Mouse (Mus musculus) CH12.LX (cell line): Measurements from ENCODE around the gene Prap1. TPM values are rescaled to one million over a fixed set of nuclear protein-coding genes. Genes with fewer than 3 reads are reported as not detected.
A peak's percentile ranks its signal among the peaks of the same experiment; 100 is the strongest.

Source experiments
- DNase-seq: peaks from one replicate; pipeline ENCODE4 v3.0.0-alpha.2; 2013; ENCODE audit errors: extremely low read depth
- H3K27ac ChIP-seq: 2 replicates; pipeline ENCODE4 v1.5.1; 2012; ENCODE audit warnings: low read depth, mild to moderate bottlenecking, control low read depth, moderate library complexity; ENCODE audit not compliant: insufficient read depth
- H3K27me3 ChIP-seq: replicated peaks from 2 replicates; pipeline ENCODE3; 2012; ENCODE audit warnings: inconsistent platforms
- H3K36me3 ChIP-seq, 2 experiments: replicated peaks in 1 of 2; 2 replicates each; pipeline versions ENCODE3 to v1.6.1; 2012; ENCODE audit warnings: inconsistent platforms in 1 of 2, low read length in 1 of 2, mild to moderate bottlenecking in 1 of 2, mixed read lengths in 1 of 2, moderate library complexity in 1 of 2; ENCODE audit not compliant: control insufficient read depth in 1 of 2, insufficient read depth in 1 of 2
- H3K4me1 ChIP-seq, 2 experiments: 2 replicates each; pipeline ENCODE4 v1.6.1; 2012; ENCODE audit warnings: inconsistent platforms in 1 of 2, moderate library complexity in 1 of 2; ENCODE audit not compliant: insufficient read depth in 2 of 2, control insufficient read depth in 1 of 2
- H3K4me2 ChIP-seq: 2 replicates; pipeline ENCODE4 v1.6.1; 2012; ENCODE audit warnings: low read depth, mild to moderate bottlenecking, control low read depth; ENCODE audit not compliant: poor library complexity, insufficient read depth, severe bottlenecking
- H3K4me3 ChIP-seq, 3 experiments: fragments of 150-350 bp in 1 of 3; sonication (generic) in 1 of 3; replicated peaks in 1 of 3; 2 replicates each; pipeline versions ENCODE3 to v1.5.1; 2011 to 2012; ENCODE audit warnings: low read depth in 2 of 3, low read length in 2 of 3, mild to moderate bottlenecking in 2 of 3, moderate library complexity in 2 of 3, control low read depth in 1 of 3, improper control_type of control experiment in 1 of 3, inconsistent platforms in 1 of 3, mixed read lengths in 1 of 3; ENCODE audit not compliant: poor library complexity in 1 of 3
- H3K79me2 ChIP-seq: replicated peaks from 2 replicates; pipeline ENCODE4 v1.6.1; 2012; ENCODE audit warnings: mild to moderate bottlenecking, moderate library complexity; ENCODE audit not compliant: control insufficient read depth, poor library complexity, insufficient read depth, severe bottlenecking; ENCODE audit errors: extremely low read depth
- H3K9ac ChIP-seq: 2 replicates; pipeline ENCODE4 v1.6.1; 2012; ENCODE audit warnings: low read depth, mild to moderate bottlenecking, control low read depth, moderate library complexity; ENCODE audit not compliant: insufficient read depth
- H3K9me3 ChIP-seq: replicated peaks from 2 replicates; pipeline ENCODE3; 2012; ENCODE audit warnings: low read length, inconsistent platforms, mixed read lengths
- BHLHE40 ChIP-seq: IDR thresholded peaks from 2 replicates; pipeline ENCODE4 v1.6.1; 2011; ENCODE audit warnings: mild to moderate bottlenecking, low read depth, low read length, improper control_type of control experiment
- CHD1 ChIP-seq: IDR thresholded peaks from 2 replicates; pipeline ENCODE4 v1.6.1; 2012; ENCODE audit warnings: low read depth, low read length, improper control_type of control experiment, inconsistent platforms
- CHD2 ChIP-seq: IDR thresholded peaks from 2 replicates; pipeline ENCODE4 v1.6.1; 2011; ENCODE audit warnings: low read length, improper control_type of control experiment
- E2F4 ChIP-seq: IDR thresholded peaks from 2 replicates; pipeline ENCODE4 v1.6.1; 2011; ENCODE audit warnings: low read depth, low read length, improper control_type of control experiment; ENCODE audit not compliant: insufficient replicate concordance
- ETS1 ChIP-seq: conservative IDR thresholded peaks from 2 replicates; pipeline ENCODE4 v1.6.1; 2012; ENCODE audit warnings: low read depth, mild to moderate bottlenecking, inconsistent platforms, low read length, improper control_type of control experiment, moderate library complexity
- GABPA ChIP-seq: IDR thresholded peaks from 2 replicates; pipeline ENCODE4 v1.6.1; 2012; ENCODE audit warnings: low read depth, low read length, improper control_type of control experiment, inconsistent platforms; ENCODE audit not compliant: insufficient replicate concordance
- HCFC1 ChIP-seq: IDR thresholded peaks from 2 replicates; pipeline ENCODE4 v1.6.1; 2012; ENCODE audit warnings: low read depth, mild to moderate bottlenecking, inconsistent platforms, low read length, improper control_type of control experiment
- IRF4 ChIP-seq: IDR thresholded peaks from 2 replicates; pipeline ENCODE4 v1.6.1; 2014; ENCODE audit warnings: low read depth, mild to moderate bottlenecking, inconsistent platforms, low read length, improper control_type of control experiment
- JUN ChIP-seq: IDR thresholded peaks from 2 replicates; pipeline ENCODE4 v1.6.1; 2011; ENCODE audit warnings: low read depth, mild to moderate bottlenecking, low read length, improper control_type of control experiment, moderate library complexity; ENCODE audit not compliant: insufficient read depth
- JUND ChIP-seq: conservative IDR thresholded peaks from 2 replicates; pipeline ENCODE4 v1.6.1; 2011; ENCODE audit warnings: low read depth, low read length, improper control_type of control experiment
- MAFK ChIP-seq: IDR thresholded peaks from 2 replicates; pipeline ENCODE4 v1.6.1; 2011; ENCODE audit warnings: low read length, improper control_type of control experiment; ENCODE audit not compliant: insufficient replicate concordance
- MAZ ChIP-seq: IDR thresholded peaks from 2 replicates; pipeline ENCODE4 v1.6.1; 2012; ENCODE audit warnings: low read depth, mild to moderate bottlenecking, inconsistent platforms, low read length, improper control_type of control experiment, moderate library complexity
- MEF2A ChIP-seq: IDR thresholded peaks from 2 replicates; pipeline ENCODE4 v1.6.1; 2014; ENCODE audit warnings: low read depth, mild to moderate bottlenecking, inconsistent platforms, low read length, improper control_type of control experiment, borderline replicate concordance
- MYC ChIP-seq: IDR thresholded peaks from 2 replicates; pipeline ENCODE4 v1.6.1; 2011; ENCODE audit warnings: low read depth, mild to moderate bottlenecking, improper control_type of control experiment, low read length
- NELFE ChIP-seq: IDR thresholded peaks from 2 replicates; pipeline ENCODE4 v1.6.1; 2011; ENCODE audit warnings: low read depth, low read length, improper control_type of control experiment
- PAX5 ChIP-seq: IDR thresholded peaks from 2 replicates; pipeline ENCODE4 v1.6.1; 2012; ENCODE audit warnings: low read length, inconsistent platforms, mixed read lengths
- POLR2AphosphoS2 ChIP-seq: IDR thresholded peaks from 2 replicates; pipeline ENCODE4 v1.6.1; 2011; ENCODE audit warnings: low read depth, low read length, improper control_type of control experiment
- RAD21 ChIP-seq: IDR thresholded peaks from 2 replicates; pipeline ENCODE4 v1.6.1; 2011; ENCODE audit warnings: low read depth, mild to moderate bottlenecking, low read length, improper control_type of control experiment, moderate library complexity
- RCOR1 ChIP-seq: conservative IDR thresholded peaks from 2 replicates; pipeline ENCODE4 v1.6.1; 2012; ENCODE audit warnings: low read depth, mild to moderate bottlenecking, inconsistent platforms, low read length, improper control_type of control experiment
- SIN3A ChIP-seq: IDR thresholded peaks from 2 replicates; pipeline ENCODE4 v1.6.1; 2012; ENCODE audit warnings: low read length, improper control_type of control experiment, inconsistent platforms
- SMC3 ChIP-seq: IDR thresholded peaks from 2 replicates; pipeline ENCODE4 v1.6.1; 2011; ENCODE audit warnings: low read depth, low read length, improper control_type of control experiment
- TBP ChIP-seq: conservative IDR thresholded peaks from 2 replicates; pipeline ENCODE4 v1.6.1; 2011; ENCODE audit warnings: low read depth, low read length, improper control_type of control experiment
- TCF12 ChIP-seq: IDR thresholded peaks from 2 replicates; pipeline ENCODE4 v1.6.1; 2014; ENCODE audit warnings: low read depth, mild to moderate bottlenecking, inconsistent platforms, low read length, improper control_type of control experiment
- UBTF ChIP-seq: IDR thresholded peaks from 2 replicates; pipeline ENCODE4 v1.6.1; 2012; ENCODE audit warnings: low read depth, mild to moderate bottlenecking, inconsistent platforms, low read length, improper control_type of control experiment, moderate library complexity
- USF2 ChIP-seq: conservative IDR thresholded peaks from 2 replicates; pipeline ENCODE4 v1.6.1; 2011; ENCODE audit warnings: low read depth, low read length, improper control_type of control experiment
- ZC3H11A ChIP-seq: IDR thresholded peaks from 2 replicates; pipeline ENCODE4 v1.6.1; 2012; ENCODE audit warnings: low read depth, mild to moderate bottlenecking, inconsistent platforms, low read length, improper control_type of control experiment
- ZKSCAN1 ChIP-seq: IDR thresholded peaks from 2 replicates; pipeline ENCODE4 v1.6.1; 2012; ENCODE audit warnings: low read depth, inconsistent platforms, low read length, improper control_type of control experiment, borderline replicate concordance
- ZMIZ1 ChIP-seq: IDR thresholded peaks from 2 replicates; pipeline ENCODE4 v1.6.1; 2012; ENCODE audit warnings: low read depth, mild to moderate bottlenecking, inconsistent platforms, low read length, improper control_type of control experiment
- ZNF384 ChIP-seq: IDR thresholded peaks from 2 replicates; pipeline ENCODE4 v1.6.1; 2012; ENCODE audit warnings: low read depth, low read length, improper control_type of control experiment, inconsistent platforms
- dilution Hi-C: fragments of 300-500 bp; cut with MboI; formaldehyde crosslinking; loops from 2 replicates; pipeline ENCODE4 v1.14.3; 2020; ENCODE audit warnings: low sequenced_read_pairs; ENCODE audit not compliant: extremely low pct_unique_long_range_greater_than_20kb, extremely low pct_ligation_motif_present
- in situ Hi-C: fragments of 300-500 bp; cut with MboI; formaldehyde crosslinking; loops from 3 replicates; pipeline ENCODE4 v1.14.3; 2019; ENCODE audit warnings: low sequenced_read_pairs, low pct_ligation_motif_present, low pct_unique_long_range_greater_than_20kb, mixed read lengths
- polyA plus RNA-seq: library from polyadenylated mRNA; unstranded; fragments of >175 nt; gene quantifications from 2 replicates; pipeline ENCODE4 v1.2.1, GENCODE M21; 2012; ENCODE audit warnings: low read depth; ENCODE audit not compliant: insufficient read length
- total RNA-seq, 2 experiments: library from RNA; depleted of rRNA; stranded (reverse); fragments of 300-350 nt in 1 of 2; fragments of >200 nt in 1 of 2; gene quantifications; 2 replicates each; pipeline ENCODE4 v1.2.3; 2012 to 2014

Prap1 gene
- total and polyA plus RNA-seq, 3 experiments, result not detected

GRCm38 (mm10) chr7:140121338-140121910 lies 28.2 kb downstream of the Prap1 start:
- peaks cover 18 to 70% of the 10 kb centered on the region in 2 experiments for H3K4me1 ChIP-seq
- H3K36me3 ChIP-seq, result peaks cover 0 to 6% of the 10 kb centered on the region in 2 experiments
- H3K4me2 ChIP-seq, result peak overlapping the region; percentile 30
- H3K4me3 ChIP-seq, result no peak overlapping the region
- no peak for DNase-seq
- H3K9me3 ChIP-seq, result no peaks in the 10 kb centered on the region
- no peaks in the 10 kb centered on the region; the same call in none of the 2 replicates for H3K79me2 ChIP-seq
- TF ChIP-seq PAX5 (no peak), JUN (no peak), NELFE (no peak), TCF12 (peak; percentile 65), MYC (no peak; the same call in 1 of the 2 replicates), CHD1 (0 out of 2 replicates have a peak, but pooled peaks have one; percentile 76), CHD2 (no peak), MAFK (0 out of 2 replicates have a peak, but pooled peaks have one; percentile 18), RAD21 (no peak), GABPA (no peak), POLR2AphosphoS2 (no peak), ZC3H11A (no peak), E2F4 (no peak), UBTF (no peak), ZKSCAN1 (no peak), ETS1 (peak; percentile 58), SIN3A (0 out of 2 replicates have a peak, but pooled peaks have one; percentile 33), ZNF384 (peak; percentile 47; the same call in 1 of the 2 replicates), IRF4 (no peak), SMC3 (no peak), MEF2A (0 out of 2 replicates have a peak, but pooled peaks have one; percentile 19), ZMIZ1 (no peak), RCOR1 (no peak), JUND (no peak), BHLHE40 (peak; percentile 37; the same call in 1 of the 2 replicates), MAZ (no peak), HCFC1 (no peak), TBP (no peak), USF2 (no peak)
- H3K9ac ChIP-seq, result no peak overlapping the region
- dilution Hi-C loops (no loop called here), in situ Hi-C loops (no loop called here)
- H3K27me3 ChIP-seq, result no peaks in the 10 kb centered on the region
- peak overlapping the region; percentile 51 for H3K27ac ChIP-seq
